Mouse (Mus musculus) lung, postnatal 0 days (tissue): ENCODE measurements at regions not wholly inside any gene's neighbourhood (a gene's known extent, or its start where the extent isn't known, plus 50 kb on each side); places are given as distances from the start of the nearest gene placed in this dataset.

Source experiments
- CTCF ChIP-seq: IDR thresholded peaks from 2 replicates; pipeline ENCODE4 v1.5.1; 2016; ENCODE audit warnings: antibody characterized with exemption, mild to moderate bottlenecking
- EP300 ChIP-seq: IDR thresholded peaks from 2 replicates; pipeline ENCODE4 v1.6.1; 2016; ENCODE audit warnings: antibody characterized with exemption, mild to moderate bottlenecking, control low read depth

DNA sequence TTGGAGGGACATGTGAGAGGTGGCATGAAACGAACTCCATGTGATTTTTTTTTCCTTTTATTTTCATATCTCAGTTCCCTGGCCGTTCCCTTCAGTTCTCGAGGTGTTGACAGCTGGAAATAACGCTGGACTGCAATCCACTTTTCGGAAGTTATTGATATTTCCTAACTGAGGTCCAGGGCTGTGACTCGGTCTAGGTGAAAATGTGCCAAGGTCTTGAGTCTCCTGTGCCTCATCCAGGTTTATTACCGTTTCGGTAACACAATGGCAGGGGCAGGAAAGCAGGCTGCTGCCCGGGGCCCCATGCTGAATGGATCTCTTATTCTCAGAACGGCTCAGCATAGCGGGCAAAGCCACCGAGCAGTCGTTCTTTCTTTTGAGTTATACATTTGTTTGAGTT, 844.7 kb upstream of the Car8 start:
- TF ChIP-seq CTCF: no peak
- no peak for TF ChIP-seq EP300
